Mouse (Mus musculus) c-Kit-positive CD71-positive TER-119-negative erythroid progenitor cells, embryonic 14.5 days (primary cell): ENCODE measurements at regions not wholly inside any gene's neighbourhood (a gene's known extent, or its start where the extent isn't known, plus 50 kb on each side); places are given as distances from the start of the nearest gene placed in this dataset.

Experiments used
- DNase-seq: peaks from one replicate; pipeline ENCODE4 v3.0.0-alpha.2; 2013; ENCODE audit warnings: low read depth

DNA sequence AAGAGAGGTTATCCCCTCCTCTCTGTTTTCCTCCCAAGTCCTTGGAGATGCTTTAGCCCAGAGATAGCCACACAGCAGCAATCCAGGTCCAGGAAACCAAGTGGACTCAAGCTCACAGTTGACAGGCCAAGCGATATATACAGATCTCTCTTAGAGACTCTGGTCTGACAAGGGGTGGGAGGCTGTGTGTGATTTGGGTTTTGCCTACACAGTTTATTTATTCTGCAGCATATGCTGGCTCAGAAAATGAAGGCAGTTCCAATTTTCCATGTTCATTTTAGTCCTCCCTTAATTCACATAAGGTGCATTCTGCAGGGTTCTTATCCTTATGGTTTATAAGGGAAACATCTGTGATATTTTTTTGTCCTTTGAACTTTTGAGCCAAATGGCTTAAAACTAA lies 595.0 kb upstream of the Apob start:
- no peak for DNase-seq

DNA sequence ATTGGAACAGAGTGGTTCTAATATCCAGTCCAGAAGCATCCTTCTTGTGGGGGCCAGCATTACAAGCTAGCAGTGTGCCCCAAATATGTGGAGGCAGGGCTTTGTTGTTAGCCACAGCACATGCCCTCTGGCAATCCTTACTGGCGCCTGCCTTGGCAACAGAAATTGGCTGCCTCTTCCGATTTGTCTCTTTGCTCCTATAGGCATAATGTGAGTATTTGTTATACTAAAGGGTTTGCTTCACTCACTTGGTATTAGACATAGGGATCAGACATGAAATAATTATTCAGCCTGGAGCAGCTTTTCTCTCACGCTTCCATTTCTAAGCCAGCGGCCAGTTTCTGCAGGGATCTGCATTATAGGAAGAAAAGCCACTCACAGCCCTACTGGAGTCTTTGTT lies 573.6 kb upstream of the Apob start:
- no peak for DNase-seq

DNA sequence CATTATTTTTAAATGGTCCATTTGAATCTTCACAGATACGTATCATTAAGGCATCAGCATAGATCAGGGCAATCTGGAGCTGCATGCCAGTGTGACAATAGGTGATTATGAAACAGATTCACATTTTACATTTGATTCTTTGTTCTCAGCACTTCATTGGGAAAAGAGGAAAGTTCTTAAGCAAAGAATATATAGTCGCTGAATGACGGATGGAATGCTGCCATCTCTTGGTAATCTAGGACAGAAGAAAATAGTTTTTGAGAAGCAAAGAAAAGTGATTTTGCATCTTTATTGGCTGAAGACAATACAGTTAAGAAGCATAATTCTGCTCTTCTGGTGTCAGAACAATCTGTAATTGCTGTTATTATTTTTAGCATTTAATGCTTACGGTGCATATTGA lies 565.6 kb upstream of the Apob start:
- no peak for DNase-seq

DNA sequence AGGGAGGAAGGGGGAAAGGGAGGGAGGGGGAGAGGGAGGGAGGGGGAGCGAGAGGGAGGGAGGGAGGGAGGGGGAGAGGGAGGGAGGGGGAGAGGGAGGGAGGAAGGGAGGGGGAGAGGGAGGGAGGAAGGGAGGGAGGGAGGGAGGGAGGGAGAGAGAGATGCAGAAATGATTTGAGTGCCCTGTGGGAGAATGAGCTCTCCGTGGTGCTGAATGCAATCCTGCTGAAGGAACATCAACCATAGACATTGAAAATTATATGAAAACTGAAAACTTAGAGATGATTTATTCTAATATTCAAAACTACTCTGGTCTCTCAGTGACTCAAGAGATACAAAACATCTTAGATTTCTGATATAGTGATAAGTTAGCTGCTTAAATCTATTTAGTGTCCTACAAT lies 557.2 kb upstream of the Apob start:
- DNase-seq: no peak

DNA sequence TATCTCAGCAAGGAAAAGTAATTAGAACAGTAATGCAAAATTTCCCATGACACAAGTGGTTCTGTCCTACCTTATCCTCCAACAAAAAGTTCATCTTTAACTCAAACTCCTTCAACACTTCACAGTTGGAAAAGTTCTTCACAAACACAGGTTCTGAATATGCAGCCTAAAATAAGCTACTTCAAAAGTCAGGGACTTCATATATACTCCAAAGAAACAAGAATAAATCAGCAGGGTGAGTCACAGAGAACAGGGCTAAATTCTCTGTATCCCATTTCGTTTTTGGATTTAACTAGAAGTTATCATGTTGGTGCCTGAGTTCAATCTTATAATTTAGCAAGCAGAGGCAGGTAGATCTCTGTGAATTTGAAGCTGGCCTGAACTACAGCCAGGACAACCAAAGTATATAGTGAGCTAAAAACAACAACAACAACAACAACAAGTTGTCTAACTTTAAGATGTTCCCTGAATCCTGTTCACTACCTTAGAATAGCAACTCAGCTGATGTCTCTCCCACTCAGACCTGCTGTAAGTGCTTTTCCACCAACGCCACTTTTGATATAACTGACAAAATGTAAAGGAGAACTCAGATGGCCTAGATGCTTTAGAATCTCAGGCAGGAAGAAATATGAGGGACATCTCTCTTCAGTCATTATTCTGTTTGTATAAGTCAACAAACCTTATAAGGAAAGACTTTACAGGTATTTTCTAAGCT lies 555.5 kb upstream of the Apob start:
- no peak for DNase-seq

DNA sequence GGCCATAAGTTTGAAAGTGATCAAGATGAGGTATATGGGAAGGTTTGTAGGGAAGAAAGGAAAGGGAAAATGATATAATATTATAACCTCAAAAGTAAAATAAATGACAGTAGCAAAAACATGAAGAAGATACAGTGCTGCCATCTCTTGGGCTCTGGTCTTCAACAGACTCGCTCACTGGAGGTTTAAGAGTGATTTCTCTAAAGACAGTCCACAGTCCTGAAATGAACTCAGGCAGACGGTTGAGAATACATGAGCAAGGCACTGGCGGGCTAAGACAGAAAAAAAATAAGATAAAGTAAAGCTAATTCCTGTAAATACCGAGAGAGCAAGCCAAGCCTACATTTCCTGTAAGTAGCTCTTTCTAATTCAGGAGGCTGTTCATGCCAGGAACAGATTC lies 546.5 kb upstream of the Apob start:
- no peak for DNase-seq

DNA sequence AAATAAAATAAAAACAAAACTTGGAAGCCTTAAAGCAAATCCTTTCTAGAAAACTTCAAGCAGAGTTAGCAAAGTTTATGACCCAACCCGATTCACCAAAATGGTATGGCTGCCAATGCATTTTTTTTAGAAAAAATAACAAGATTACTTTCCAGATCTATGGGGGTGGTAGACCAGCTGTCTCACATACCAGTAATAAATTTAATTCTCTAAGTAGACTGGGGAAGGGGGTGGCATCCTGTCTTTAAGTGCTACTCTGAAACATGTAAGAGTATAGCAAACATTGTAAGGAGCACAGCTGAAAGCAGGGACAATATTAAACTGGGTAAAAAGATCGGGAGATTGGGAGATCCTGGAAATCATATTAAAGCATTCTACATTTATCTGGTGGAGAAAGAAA lies 532.2 kb upstream of the Apob start:
- DNase-seq: no peak

DNA sequence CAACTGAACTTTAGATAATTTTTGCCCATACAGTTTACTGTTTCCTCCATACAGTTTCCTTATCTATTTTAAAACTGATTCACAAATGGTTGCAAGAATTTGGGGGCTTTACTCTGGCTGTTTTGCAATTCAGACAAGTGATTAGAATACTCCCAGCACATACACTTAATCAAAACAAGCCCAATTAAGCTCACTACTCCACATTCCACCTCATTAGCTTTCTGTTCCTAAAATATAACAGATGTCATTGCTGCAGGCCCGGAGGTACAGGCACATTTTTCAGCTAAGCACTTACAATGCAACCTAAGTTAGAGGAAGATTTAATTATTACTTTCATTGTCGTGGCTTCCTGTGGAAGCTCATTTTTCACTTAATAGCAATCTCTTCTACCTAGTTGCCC lies 526.9 kb upstream of the Apob start:
- DNase-seq: no peak

DNA sequence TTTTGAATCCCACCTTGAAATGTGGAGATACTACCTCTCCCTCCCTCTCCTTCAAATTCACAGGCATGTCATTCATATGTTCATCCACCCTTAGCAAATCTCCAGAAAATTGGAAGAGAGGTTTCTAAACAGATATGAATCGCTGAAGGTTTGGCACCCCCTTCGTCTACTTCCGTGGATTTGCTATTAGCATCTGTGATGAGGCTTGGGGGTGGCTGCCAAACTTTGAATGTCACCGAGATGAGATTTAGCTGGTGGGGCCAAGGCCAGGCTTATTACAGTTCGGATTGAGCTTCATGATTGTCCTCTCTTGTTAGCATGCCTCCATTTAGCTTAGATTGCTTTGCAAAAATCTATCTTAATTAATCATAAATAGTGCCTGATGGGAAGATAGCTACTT lies 520.4 kb upstream of the Apob start:
- no peak for DNase-seq

DNA sequence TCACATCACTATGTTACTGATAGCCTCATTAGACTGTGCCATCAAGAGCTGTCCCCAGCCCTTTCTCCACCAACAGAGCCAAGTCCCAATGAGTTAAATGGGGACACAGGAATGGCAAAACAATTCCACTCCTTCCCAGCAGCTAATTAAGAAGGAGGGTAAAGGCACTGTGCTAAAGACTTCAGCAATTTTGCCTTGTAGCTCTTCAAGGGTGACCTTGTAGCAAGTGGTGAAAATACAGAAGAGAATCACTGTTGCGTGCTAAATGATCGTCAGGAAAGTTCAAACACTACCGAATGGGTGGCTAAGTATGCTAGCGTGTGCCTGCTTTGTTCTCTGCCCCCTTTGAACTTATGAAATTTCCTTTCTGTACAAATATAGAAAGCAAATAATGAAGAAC lies 519.9 kb upstream of the Apob start:
- no peak for DNase-seq

DNA sequence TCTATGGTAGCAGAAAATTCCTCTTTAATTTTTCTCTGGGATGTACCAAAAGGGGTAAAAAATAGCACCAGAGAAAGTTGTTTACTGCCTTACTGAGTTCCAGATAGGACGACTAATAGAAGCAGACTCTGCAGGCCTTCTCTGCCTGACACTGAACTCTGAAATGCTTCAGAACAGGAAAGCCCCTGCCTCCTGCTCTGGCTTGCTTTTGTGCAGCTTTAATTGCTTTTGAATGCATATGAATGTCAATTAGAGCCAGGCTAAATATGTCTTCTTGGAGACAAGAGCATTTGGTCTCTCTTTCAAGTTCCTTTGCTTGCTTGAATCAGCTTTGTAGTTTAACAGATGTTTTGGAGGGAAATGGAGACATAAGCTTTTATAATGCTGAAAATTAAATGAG lies 512.5 kb upstream of the Apob start:
- no peak for DNase-seq

DNA sequence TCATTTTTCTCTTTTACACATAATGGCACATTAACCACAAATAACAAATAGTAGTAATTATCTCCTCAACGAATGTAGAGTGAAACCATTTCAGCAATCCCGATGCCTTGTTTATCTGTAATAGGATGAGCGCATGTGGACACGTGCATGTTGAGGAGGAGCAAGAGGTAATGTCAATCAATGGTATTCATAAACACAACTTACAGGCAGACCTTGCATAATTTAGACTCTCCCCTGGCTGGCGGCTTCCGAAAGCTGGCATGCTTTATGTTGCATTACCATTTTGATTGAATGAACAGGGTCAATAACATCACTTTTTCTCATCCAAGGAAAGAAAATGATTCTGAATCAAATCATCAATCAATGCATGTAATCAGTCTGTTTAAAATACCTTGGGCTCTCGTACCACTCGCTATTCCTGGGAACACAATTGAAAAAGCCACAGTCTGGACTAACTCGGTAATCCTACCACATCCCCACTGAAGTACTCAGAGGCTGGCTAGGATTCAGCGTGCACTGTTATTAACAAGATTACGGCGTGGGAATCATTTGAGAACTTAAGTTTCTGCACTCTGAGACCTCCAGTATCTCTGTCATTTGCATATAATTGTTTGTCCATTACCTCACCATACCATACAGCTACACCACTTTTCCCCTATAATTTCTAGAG lies 464.7 kb upstream of the Apob start:
- no peak for DNase-seq

DNA sequence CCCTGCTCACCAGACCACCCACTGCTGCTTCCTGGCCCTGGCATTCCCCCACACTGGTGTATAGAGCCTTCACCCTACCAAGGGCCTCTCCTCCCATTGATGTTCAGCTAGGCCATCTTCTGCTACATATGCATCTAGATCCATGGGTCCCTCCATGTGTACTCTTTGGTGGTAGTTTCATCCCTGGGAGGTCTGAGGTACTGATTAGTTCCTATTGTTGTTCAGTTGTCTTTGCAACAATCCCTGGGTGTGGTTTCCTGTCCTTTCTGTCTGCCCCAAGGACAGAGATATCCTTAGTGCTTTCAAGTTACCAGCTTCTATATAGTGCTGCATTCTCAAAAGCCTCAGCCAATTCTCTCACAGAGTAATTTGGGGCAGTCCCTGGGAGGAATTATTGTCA lies 440.1 kb upstream of the Apob start:
- no peak for DNase-seq

DNA sequence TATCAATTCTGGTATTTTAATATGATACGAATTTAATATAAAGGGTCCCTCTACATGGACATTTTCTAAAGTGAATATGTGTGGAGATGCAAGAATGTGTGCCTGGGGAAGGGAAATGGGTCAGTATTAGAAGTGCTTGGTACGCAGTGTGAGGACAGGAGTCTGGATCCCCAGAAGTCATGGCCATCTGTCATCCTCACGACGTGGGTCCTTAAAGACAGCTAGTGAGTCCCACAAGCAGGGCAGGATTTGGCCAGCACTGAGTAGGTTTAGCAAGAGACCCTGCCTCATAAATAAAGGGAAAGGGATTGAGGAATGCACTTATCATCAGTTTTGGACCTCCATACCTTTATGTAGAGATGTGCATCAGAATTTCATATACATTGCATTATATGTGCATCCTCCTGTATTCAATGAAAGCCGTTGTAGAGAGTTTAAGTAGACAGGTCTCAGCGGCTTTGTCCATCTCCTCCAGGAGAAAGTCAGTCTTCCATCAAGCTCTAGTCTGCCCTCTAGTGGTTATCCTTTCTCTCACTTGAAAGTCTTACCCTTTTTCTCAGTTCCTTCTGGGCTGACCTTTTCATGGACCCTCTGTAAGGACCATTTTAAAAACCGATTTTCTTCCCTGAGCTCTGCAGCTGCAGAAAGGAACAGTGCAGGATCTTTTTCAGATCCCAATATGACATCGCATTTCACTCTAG lies 434.0 kb upstream of the Apob start:
- no peak for DNase-seq

DNA sequence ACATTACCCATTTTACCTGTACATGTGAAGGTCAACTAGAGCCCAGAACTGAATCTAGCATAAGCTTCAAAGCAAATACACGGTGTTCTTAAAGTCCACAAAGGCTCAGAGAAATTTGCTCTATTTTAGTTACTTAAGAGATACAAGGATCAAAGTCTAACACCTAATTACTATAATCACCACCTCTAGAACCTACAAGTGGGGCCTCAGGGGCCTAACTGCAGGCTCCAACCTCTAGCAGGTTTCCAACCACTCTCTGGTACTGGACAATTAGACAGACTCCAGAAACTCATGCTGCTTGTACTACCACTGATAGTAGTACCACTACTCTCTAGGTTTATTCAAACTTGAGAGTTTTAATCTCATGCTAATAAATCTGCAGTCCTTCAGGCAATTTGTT lies 428.7 kb upstream of the Apob start:
- no peak for DNase-seq

DNA sequence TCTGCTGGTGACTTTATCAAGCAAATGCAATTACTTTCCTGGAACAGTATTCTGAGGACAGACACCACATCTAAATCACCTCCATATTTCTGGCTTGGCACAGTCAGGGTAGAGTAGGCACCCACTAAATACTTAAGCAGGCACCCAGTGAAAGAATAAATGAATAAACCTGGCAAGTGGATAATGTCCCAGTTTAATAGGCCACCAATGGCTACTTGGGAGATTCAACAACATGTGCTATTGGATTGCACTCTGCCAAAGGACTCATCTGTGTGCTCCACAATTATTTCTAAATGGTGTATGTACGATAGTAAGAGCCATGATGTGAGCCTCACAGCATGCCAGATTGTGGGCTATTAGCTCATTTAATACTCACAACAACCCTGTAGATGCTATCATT lies 417.2 kb upstream of the Apob start:
- DNase-seq: no peak

DNA sequence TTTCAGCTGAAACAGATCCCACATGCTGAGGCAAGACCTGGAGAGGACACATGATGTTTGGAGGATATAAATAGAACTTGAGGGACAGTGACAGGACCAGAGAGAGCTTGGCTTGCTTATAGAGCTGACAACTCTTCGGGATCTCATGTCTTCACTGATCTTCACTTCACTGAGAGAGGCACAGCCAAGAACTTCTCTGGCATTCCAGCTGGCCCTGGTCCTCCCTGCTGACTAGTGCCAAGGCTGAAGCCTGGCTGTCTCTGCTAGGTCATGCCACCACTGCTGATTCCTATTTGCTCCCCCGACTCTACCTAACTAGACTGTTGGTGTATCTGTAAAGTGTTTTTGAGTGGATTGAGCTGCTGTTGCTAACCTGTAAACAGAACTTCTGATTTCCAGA lies 401.4 kb upstream of the Apob start:
- DNase-seq: no peak

DNA sequence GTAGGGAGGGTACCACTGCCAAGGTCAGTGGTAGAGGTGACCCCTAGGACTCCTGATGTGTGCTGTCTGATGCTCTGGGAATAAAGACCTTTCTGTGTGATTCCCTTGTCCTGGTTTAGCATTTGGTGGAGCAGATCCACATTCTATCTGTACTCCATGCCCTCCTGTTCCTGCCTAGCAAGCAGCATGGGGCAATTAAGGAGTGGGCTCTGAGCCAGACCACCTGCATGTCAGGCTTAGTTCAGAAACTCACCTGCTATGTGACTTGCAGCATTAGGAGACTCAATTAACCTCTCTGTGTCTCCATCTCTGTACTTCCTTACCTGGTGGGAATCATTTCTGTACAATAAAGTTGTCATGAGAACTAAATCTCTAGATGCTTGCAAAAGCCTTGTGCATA lies 389.9 kb upstream of the Apob start:
- no peak for DNase-seq

DNA sequence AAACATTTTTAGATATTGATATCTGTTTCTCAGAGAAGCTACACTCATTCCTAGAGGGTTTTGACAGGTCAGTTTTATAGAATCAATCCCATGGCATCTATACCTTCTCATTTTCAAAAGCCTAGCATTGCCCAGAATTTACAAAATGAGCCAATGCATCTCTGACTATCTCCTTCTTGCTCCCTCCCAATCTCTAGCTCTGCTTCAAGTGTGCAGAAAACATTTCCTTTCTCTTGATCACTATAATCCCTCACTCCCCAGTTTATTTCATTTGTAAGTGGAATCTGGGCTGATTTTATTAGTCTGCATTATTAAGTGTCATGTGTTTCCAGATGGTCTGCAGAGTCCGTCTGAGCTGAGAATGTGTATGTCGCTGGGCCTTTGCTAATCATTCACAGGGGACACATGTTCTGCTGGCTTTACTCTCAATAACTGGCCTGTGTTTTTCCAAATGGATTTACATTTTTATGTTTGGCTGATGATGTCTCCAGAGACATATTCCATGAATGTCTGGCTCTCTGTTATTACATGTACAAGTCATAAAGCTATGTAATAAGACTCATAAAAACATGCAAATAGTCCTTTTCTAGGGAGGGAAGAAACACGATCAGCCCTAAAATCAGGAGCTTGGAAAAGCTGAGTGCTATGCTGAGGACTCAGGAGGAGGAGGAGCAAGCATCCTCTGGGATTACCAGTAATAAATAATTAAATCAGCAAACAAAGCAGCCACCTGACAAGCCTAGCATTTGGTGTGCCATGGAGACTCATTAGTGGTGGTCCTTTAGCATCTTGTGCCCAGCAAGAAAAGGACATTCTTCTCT lies 366.0 kb upstream of the Apob start:
- no peak for DNase-seq

DNA sequence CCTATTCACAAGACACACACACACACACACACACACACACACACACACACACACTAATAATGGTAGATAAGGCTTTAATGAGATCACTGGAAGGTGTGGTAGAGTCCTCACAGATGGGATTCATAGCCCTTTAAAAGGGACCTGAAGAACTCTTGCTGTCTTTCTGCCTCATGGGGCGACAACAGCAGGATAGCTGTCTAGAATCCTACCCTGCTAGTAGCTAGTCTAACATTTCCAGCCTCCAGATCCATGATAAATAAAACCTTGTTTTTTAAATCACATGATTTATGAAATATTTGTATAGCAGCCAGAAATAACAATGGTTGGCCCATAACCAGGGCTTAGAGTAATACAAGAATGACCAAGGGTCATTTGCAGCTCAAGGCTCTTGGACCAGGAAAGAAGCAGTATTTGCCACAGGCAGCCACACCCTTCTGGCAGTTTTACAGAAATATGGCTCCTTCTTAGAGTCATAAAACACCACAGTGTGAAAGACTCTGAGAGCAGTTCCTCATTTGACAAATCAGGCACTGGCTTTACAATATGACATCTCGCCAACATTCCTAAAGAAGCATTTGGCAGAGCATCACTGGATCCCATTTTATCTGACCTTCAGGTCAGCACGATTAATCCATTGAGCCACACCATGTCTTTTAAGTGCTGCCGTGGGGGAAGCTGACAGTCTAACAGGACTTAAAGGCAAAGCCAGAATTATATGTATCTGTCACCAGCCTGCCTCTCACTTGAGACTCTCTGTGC lies 340.9 kb upstream of the Apob start:
- no peak for DNase-seq

DNA sequence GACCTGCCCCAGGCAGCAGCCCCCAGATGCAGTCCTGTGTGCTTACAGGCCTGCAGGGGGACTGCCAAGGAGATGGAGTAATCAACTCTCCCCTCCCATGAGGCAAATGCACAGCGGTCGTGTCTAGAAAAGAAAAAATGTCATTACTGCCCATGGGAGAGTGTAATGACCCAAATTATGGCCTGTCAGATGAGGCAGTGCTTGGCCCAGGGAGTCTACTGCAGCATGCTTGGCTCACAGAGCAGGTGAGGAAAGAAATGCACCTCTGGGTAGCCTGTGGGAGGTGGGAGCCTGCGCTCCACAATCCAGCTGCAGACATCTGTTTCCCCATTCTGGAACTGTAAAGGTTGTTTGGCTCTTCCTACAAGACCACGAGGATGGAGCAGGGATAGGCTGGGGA lies 339.8 kb upstream of the Apob start:
- no peak for DNase-seq

DNA sequence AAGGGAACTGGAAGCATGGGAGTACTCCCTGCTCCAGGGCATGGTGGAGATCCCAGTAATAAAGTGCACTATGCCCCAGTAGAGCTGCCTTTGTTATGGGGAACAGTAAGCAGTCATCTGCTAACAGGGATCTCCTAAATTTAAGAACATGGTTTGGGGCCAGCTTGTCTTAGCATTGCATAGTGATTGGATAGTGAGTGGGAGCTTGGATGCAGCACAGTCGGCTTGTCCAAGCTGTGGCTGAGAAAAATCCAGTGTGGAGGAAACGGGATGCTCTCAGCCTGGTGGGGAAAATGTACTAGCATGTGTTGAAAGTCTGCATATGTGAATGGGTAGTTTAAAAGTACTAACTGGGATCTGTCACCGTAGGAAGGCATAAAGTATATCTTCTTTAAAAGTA lies 326.6 kb upstream of the Apob start:
- no peak for DNase-seq
